Mouse (Mus musculus) ovary, postnatal 36 days (tissue): ENCODE measurements around the gene Krtap4-8.
"Not testable (repeated sequence)": the region's sequence is repeated elsewhere in the genome, so short reads cannot be mapped to it uniquely, and the experiment has no call there.

Experiments used
- DNase-seq: peaks from one replicate; pipeline ENCODE4 v3.0.0; 2022; ENCODE audit warnings: low spot score, mixed read lengths

The Krtap4-8 gene

GRCm38 (mm10) chr11:99780604-99781003, at the start of gene Krtap4-8:
Gene Krtap4-8, minus strand, starts transcription at chr11:99780704.
- DNase-seq: no peak

GRCm38 (mm10) chr11:99815566-99815965, 35.1 kb upstream of the Krtap4-8 start, which contains the start of gene Gm11564:
Gene Gm11564, minus strand, starts transcription at chr11:99815666.
- not testable (repeated sequence) for DNase-seq

DNA sequence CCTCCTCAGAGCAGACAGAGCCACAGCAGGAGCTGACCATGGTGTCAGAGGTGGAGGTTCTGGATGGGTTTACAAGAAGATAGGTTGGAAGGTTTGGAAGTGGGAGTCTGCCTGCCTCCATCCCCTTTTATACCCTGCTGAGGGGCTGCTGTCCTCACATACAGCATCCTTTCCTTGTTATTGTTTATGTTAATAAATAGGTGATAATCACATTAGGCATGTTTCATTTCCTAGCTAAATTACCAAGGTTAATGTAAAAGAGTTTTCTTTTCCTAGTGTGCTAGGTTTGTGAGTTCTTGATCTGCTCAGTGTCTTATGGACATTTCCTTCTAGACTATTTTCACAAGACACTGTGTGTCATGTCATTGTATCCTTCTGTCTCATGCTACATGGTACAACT, 29.3 kb upstream of the Krtap4-8 start, which contains the start of gene Krtap4-13:
Gene Krtap4-13 (minus strand): TSS at position 101 of the 400 bp plus-strand sequence.
- DNase-seq: not testable (repeated sequence)

- not testable (repeated sequence) for DNase-seq
Observed at GRCm38 (mm10) chr11:99804346-99804745, 23.8 kb upstream of the Krtap4-8 start, which contains the start of gene Gm11554. Gene Gm11554, minus strand, starts transcription at chr11:99804446.

GRCm38 (mm10) chr11:99798832-99799231, 18.3 kb upstream of the Krtap4-8 start, which contains the start of gene Gm11569:
Gene Gm11569, minus strand, starts transcription at chr11:99798932.
- not testable (repeated sequence) for DNase-seq

DNA sequence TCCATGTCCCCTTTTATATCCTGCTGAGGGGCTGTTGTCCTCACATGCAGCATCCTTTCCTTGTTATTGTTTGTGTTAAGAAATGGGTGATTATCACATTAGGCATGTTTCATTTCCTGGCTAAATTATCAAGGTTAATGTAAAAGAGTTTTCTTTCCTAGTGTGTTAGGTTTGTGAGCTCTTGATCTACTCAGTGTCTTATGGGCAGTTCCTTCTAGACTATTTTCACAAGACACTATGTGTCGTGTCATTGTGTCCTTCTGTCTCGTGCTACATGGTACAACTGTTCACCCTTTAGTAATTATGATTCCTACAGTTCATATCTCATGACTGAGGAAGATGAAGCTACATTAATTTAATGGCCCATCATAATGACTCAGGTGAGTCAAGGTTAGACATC, 12.9 kb upstream of the Krtap4-8 start, which contains the start of gene Gm11596:
Gene Gm11596 (minus strand): TSS at position 101 of the 400 bp plus-strand sequence.
- no peak for DNase-seq

DNA sequence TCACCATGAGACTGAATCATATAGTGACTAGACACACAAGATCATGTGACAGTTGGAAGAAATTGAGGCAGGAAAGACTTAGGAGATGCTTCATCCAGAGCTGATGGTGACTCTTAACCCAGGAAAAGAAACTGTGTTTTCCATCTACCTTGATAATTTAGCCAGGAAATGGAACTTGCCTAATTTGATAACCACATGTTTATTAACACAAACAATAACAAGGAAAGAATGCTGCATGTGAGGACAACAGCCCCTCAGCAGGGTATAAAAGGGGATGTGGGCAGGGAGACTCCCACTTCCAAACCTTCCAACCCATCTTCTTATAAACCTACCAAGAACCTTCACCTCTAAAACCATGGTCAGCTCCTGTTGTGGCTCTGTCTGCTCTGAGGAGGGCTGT, 4.4 kb upstream of the Krtap4-8 start, which contains the start of gene Krtap4-9:
Gene Krtap4-9 (plus strand): TSS at position 301 of the 400 bp plus-strand sequence.
- not testable (repeated sequence) for DNase-seq

GRCm38 (mm10) chr11:99778401-99778800, 2.1 kb downstream of the Krtap4-8 start:
- DNase-seq: no peak

DNA sequence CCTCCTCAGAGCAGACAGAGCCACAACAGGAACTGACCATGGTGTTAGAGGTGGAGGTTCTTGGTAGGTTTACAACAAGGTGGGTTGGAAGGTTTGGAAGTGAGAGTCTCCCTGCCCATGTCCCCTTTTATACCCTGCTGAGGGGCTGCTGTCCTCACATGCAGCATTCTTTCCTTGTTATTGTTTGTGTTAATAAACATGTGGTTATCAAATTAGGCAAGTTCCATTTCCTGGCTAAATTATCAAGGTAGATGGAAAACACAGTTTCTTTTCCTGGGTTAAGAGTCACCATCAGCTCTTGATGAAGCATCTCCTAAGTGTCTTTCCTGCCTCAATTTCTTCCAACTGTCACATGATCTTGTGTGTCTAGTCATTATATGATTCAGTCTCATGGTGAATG, 7.7 kb downstream of the Krtap4-8 start, which contains the start of gene Gm11595:
Gene Gm11595 (minus strand): TSS at position 101 of the 400 bp plus-strand sequence.
- DNase-seq: not testable (repeated sequence)

- DNase-seq: no peak
Observed at GRCm38 (mm10) chr11:99768410-99768809, 12.1 kb downstream of the Krtap4-8 start.

DNA sequence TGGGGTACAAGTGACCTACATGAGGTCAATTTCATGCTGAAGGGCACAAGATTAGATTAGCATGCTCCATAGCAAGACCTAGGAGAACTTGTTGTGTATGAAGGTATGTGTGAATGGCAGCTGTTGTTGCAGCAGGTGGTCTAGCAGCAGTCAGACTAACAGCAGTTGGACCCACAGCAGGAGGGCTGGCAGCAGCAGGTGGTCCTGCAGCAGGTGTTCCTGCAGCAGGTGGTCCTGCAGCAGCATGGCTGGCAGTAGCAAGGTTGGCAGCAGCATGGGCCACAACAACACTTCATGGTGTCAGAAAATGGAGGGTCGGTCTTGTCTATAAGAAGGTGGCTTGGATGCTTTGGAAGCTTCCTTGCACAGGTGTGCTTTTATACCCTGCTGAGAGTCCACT, 21.6 kb downstream of the Krtap4-8 start:
- DNase-seq: no peak

DNA sequence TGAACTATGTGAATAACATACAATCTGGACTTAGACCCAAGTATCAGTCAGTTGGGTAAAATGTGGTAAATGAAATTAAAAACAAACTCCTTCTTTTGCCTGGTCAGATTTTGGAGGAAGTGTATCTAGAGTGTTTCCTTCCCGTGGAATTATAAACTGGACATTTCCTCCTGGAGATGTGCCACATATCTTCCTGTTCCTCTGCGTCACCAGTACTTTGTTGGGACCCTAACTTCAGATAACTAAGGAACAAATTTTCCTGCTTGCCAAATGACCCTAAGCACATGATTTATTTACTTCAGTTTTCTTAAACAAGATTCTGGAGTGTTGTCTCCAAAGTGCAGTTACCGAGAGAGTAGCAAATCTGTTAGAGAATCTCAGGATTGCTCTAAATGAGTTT, 36.5 kb downstream of the Krtap4-8 start:
- no peak for DNase-seq

DNA sequence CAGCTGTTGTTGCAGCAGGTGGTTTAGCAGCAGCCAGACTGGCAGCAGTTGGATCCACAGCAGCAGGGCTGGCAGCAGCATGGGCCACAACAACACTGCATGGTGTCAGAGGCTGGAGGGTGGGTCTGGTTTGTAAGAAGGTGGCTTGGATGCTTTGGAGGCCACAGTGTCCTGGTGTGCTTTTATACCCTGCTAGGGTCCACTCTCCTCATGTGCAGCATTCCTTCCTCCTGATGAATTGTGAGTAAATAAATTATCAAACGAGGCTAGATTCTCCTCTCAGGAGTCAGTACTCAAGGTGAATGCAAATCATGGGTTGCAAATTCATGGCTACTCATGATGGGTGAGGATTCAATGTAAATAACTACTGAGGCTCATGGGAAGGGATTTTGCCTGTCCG, 46.3 kb downstream of the Krtap4-8 start, which contains the start of gene Gm14180:
Gene Gm14180 (minus strand): TSS at position 101 of the 400 bp plus-strand sequence.
- DNase-seq: no peak
